Mouse (Mus musculus): ENCODE results near the gene Neurod2.

GRCm38 (mm10) chr11:98370588-98370987 is 41.1 kb upstream of the Neurod2 start:
- TF ChIP-seq CTCF (IDR thresholded peaks at IDR 0.05; ENCODE audit: control insufficient read depth, insufficient read depth, insufficient replicate concordance, low read depth, low read length) (no peak), POLR2A (IDR thresholded peaks at IDR 0.05; ENCODE audit: control insufficient read depth, low read depth, low read length) (no peak)
